Mouse (Mus musculus) cortical plate, adult 2 months (tissue): ENCODE data around the gene Slc22a12.

Source experiments
- CTCF ChIP-seq: fragments of 200-500 bp; IDR thresholded peaks from 2 replicates; pipeline ENCODE4 v1.5.1; 2011; ENCODE audit warnings: mild to moderate bottlenecking, control low read depth, low read length; ENCODE audit not compliant: insufficient read depth; ENCODE audit errors: extremely low read depth
- POLR2A ChIP-seq: fragments of 200-500 bp; IDR thresholded peaks from 2 replicates; pipeline ENCODE4 v1.6.1; 2011; ENCODE audit warnings: mild to moderate bottlenecking, low read length, control low read depth; ENCODE audit not compliant: insufficient read depth; ENCODE audit errors: extremely low read depth

- TF ChIP-seq CTCF (no peak), POLR2A (no peak)
These were observed 6.7 kb upstream of the Slc22a12 start for GRCm38 (mm10) chr19:6549566-6549965.
